ENCODE assay signal across 8 mouse cellular contexts in genomic region chr2:4917326-4918021, GRCm38 (mm10). TPM values are rescaled to one million over a fixed set of nuclear protein-coding genes. Genes with fewer than 3 reads are reported as not detected.
A peak's percentile ranks its signal among the peaks of the same experiment; 100 is the strongest.
DNase-seq lines count a peak whose midpoint lies in the region; ATAC-seq lines count a peak whose summit lies in the region.

No protein-coding gene starts in this region.

- WGBS in intestine, embryonic 14.5 days: 17% methylated on average over 8 of the region's 8 CpGs
- WGBS in limb, embryonic 10.5 days: 12% methylated on average over 8 of the region's 8 CpGs
- 20% methylated on average over 8 of the region's 8 CpGs for WGBS in midbrain, embryonic 11.5 days

- peak; percentile 45 to 47 for DNase-seq in left cerebral cortex, adult 18-20 months (ENCODE audit: low spot score in 2 of 2)
- no peak for DNase-seq in left cerebral cortex, adult 11 months (ENCODE audit: low spot score)
- DNase-seq in embryo, embryonic 10 days (ENCODE audit: low spot score): peak; percentile 61
- DNase-seq in gastrocnemius, postnatal 14 days: peak; percentile 14
- DNase-seq in intestine, embryonic 14.5 days (ENCODE audit: low spot score): peak; percentile 85
- DNase-seq in limb, embryonic 10.5 days (ENCODE audit: low spot score): peak; percentile 74
- peak; percentile 95 for DNase-seq in midbrain, embryonic 11.5 days (ENCODE audit: low spot score, missing footprints)
- DNase-seq in skeletal muscle tissue, adult 2 months (ENCODE audit: low read depth, low spot score): peak; percentile 77

- peaks cover 3% of the 10 kb centered on the region; the same call in 1 of the 2 replicates for H3K4me1 ChIP-seq in intestine, embryonic 14.5 days (replicated peaks; ENCODE audit: control insufficient read depth, insufficient read depth, low read length)
- peaks cover 28% of the 10 kb centered on the region for H3K4me1 ChIP-seq in limb, embryonic 10.5 days
- H3K4me1 ChIP-seq in midbrain, embryonic 11.5 days (ENCODE audit: control insufficient read depth, insufficient read depth, low read length): peaks cover 6% of the 10 kb centered on the region

- H3K4me2 ChIP-seq in intestine, embryonic 14.5 days (ENCODE audit: low read length): peak overlapping the region; percentile 36
- H3K4me2 ChIP-seq in midbrain, embryonic 11.5 days: peak overlapping the region; percentile 19; the same call in 1 of the 2 replicates

- ATAC-seq in intestine, embryonic 14.5 days (replicated peaks; ENCODE audit: low FRiP score, low TSS enrichment, low read depth): no peak
- no peak for ATAC-seq in midbrain, embryonic 11.5 days (ENCODE audit: low FRiP score)

- H3K36me3 ChIP-seq in intestine, embryonic 14.5 days (ENCODE audit: control insufficient read depth, insufficient read depth, low read length): no peaks in the 10 kb centered on the region
- no peaks in the 10 kb centered on the region for H3K36me3 ChIP-seq in limb, embryonic 10.5 days
- H3K36me3 ChIP-seq in midbrain, embryonic 11.5 days (ENCODE audit: control insufficient read depth, insufficient read depth, low read length): no peaks in the 10 kb centered on the region

- H3K9me3 ChIP-seq in intestine, embryonic 14.5 days (ENCODE audit: control insufficient read depth, low read length): no peaks in the 10 kb centered on the region
- H3K9me3 ChIP-seq in limb, embryonic 10.5 days (replicated peaks): no peaks in the 10 kb centered on the region
- H3K9me3 ChIP-seq in midbrain, embryonic 11.5 days (ENCODE audit: control insufficient read depth, low read length): no peaks in the 10 kb centered on the region

- intact Hi-C loops in gastrocnemius, postnatal 14 days (cut with DNase I; ENCODE audit: low total_unique reads): loop anchor here (5.0 kb wide), 1 partner anchor 110 kb away; no protein-coding TSS in a partner anchor

- no peak overlapping the region for H3K27ac ChIP-seq in intestine, embryonic 14.5 days (ENCODE audit: low read depth)
- peak overlapping the region; percentile 92 for H3K27ac ChIP-seq in limb, embryonic 10.5 days
- no peak overlapping the region for H3K27ac ChIP-seq in midbrain, embryonic 11.5 days (ENCODE audit: low read depth, low read length)

- no peaks in the 10 kb centered on the region for H3K27me3 ChIP-seq in intestine, embryonic 14.5 days (replicated peaks; ENCODE audit: control insufficient read depth, insufficient read depth, low read length)
- no peaks in the 10 kb centered on the region for H3K27me3 ChIP-seq in limb, embryonic 10.5 days (ENCODE audit: low read depth, poor library complexity, severe bottlenecking)
- H3K27me3 ChIP-seq in midbrain, embryonic 11.5 days (ENCODE audit: control insufficient read depth, insufficient read depth, low read length): no peaks in the 10 kb centered on the region

- H3K9ac ChIP-seq in intestine, embryonic 14.5 days (ENCODE audit: low read length): 0 out of 2 replicates have a peak overlapping the region, but pooled peaks have one; percentile 10
- no peak overlapping the region for H3K9ac ChIP-seq in midbrain, embryonic 11.5 days (ENCODE audit: low read length)

- H3K4me3 ChIP-seq in intestine, embryonic 14.5 days (ENCODE audit: low read depth, low read length): no peak overlapping the region; the same call in 1 of the 2 replicates
- H3K4me3 ChIP-seq in limb, embryonic 10.5 days: peak overlapping the region; percentile 32
- no peak overlapping the region for H3K4me3 ChIP-seq in midbrain, embryonic 11.5 days (ENCODE audit: low read depth, low read length)

RNA-seq across cellular contexts. Expression of gene Phyh, which starts 1.3 kb away (rescaled TPM):
- total RNA-seq in left cerebral cortex, adult 18-20 months (2021): 100 to 1,000 TPM in 1 of 2 experiments, 10 to 100 TPM in 1; 93.1 to 110 TPM
- 100 to 1,000 TPM in 1 of 2 experiments, 10 to 100 TPM in 1; 85.1 to 132 TPM for total RNA-seq in gastrocnemius, postnatal 14 days (2021)
- polyA plus RNA-seq in intestine, embryonic 14.5 days (2014; fragmentation: Nextera tagmentation; extraction: Ambion mirVana): 62.3 and 62.9 TPM in 2 replicates
- 23.9 and 36.9 TPM in 2 replicates for polyA plus RNA-seq in limb, embryonic 10.5 days (2016; fragmentation: Nextera tagmentation; extraction: Ambion mirVana)
- polyA plus RNA-seq in midbrain, embryonic 11.5 days (2014; fragmentation: Nextera tagmentation; extraction: Ambion mirVana): 44.8 and 48.8 TPM in 2 replicates

RNA-seq across cellular contexts. Expression of gene Sephs1, which starts 36.1 kb away (rescaled TPM):
- total RNA-seq in left cerebral cortex, adult 18-20 months (2021): 10 to 100 TPM; 20.6 to 21.3 TPM
- total RNA-seq in gastrocnemius, postnatal 14 days (2021): 10 to 100 TPM; 16.5 to 21.1 TPM
- 85.8 and 88.9 TPM in 2 replicates for polyA plus RNA-seq in intestine, embryonic 14.5 days (2014; fragmentation: Nextera tagmentation; extraction: Ambion mirVana)
- polyA plus RNA-seq in limb, embryonic 10.5 days (2016; fragmentation: Nextera tagmentation; extraction: Ambion mirVana): 139 and 147 TPM in 2 replicates
- 134 and 140 TPM in 2 replicates for polyA plus RNA-seq in midbrain, embryonic 11.5 days (2014; fragmentation: Nextera tagmentation; extraction: Ambion mirVana)

RNA-seq across cellular contexts. Expression of gene Ucma, which starts 58.4 kb away (rescaled TPM):
- 1 to 10 TPM; 2.2 to 2.4 TPM for total RNA-seq in left cerebral cortex, adult 18-20 months (2021)
- under 1 TPM in 1 of 2 experiments, not detected in 1; 0.39 TPM for total RNA-seq in gastrocnemius, postnatal 14 days (2021)
- polyA plus RNA-seq in intestine, embryonic 14.5 days (2014; fragmentation: Nextera tagmentation; extraction: Ambion mirVana): not detected in 2 replicates
- not detected in 2 replicates for polyA plus RNA-seq in limb, embryonic 10.5 days (2016; fragmentation: Nextera tagmentation; extraction: Ambion mirVana)
- not detected in 2 replicates for polyA plus RNA-seq in midbrain, embryonic 11.5 days (2014; fragmentation: Nextera tagmentation; extraction: Ambion mirVana)
